Mouse (Mus musculus): Measurements from ENCODE around the gene Kcna5. TPM values are rescaled to one million over a fixed set of nuclear protein-coding genes. Genes with fewer than 3 reads are reported as not detected.

Gene Kcna5
- total RNA-seq (2014; rRNA removed) (under 0.01 TPM in 1 of 2 replicates, not detected in the other), polyA plus RNA-seq (2012; rRNA removed) (not detected in 2 replicates)

DNA sequence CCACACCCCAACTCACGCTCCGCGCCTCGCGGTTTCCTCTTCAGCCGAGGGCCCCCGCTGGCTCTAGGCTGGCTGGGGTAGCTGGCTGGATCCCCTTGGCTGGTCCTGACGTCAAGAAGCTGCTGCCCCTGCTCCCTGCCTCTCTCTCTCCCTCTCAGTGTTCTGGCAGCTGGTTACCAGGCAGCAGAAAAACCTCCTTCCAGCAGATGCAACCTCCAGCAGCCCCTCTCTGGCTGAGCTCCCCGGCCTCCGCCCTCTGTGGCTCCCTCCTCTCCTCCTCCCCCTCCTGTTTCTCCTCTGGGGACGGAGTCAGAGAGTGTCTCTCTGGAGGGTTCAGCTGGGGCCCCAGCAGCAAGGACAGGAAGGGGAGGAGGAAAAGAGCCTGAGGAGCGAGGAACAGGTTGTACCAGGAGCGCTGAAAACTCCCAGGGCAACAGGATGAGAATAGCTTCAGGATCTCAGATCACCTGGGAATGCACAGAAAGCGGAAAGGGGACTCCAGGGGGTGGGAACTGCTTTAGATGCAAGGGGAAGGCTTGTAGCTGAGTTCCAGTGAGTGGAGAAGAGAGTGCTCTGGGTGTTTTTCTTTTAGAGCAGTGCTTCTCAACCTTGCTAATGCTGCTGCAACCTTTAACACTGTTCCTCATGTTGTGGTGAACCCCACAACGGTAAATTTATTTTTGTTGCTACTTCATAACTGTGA lies at the start of gene Kcna5:
Gene Kcna5, minus strand, starts transcription at position 205 of the 703 bp plus-strand sequence.
- no peaks in the 10 kb centered on the region for H3K79me2 ChIP-seq (ENCODE audit: control insufficient read depth, insufficient read depth, low read length)
- H3K36me3 ChIP-seq (ENCODE audit: control insufficient read depth, insufficient read depth, low read length), result no peaks in the 10 kb centered on the region
- no peak within 1 kb of the TSS for H3K9ac ChIP-seq (ENCODE audit: low read depth, low read length)
- DNase-seq (ENCODE audit: extremely low read depth, low read depth, low spot score), result no peak
- no peaks in the 10 kb centered on the region for H3K4me1 ChIP-seq (ENCODE audit: control insufficient read depth, insufficient read depth, low read length)
- peak within 1 kb of the TSS; percentile 1; the same call in 1 of the 2 replicates for H3K4me3 ChIP-seq (ENCODE audit: insufficient read depth, low read depth, low read length)
- no peaks in the 10 kb centered on the region; the same call in 1 of the 2 replicates for H3K27me3 ChIP-seq (ENCODE audit: control insufficient read depth, insufficient read depth, low read length)
- no peak within 1 kb of the TSS for H3K27ac ChIP-seq (replicated peaks; ENCODE audit: insufficient read depth, low read depth, low read length)
- TF ChIP-seq POLR2A (IDR thresholded peaks at IDR 0.05; ENCODE audit: extremely low read depth, insufficient read depth, low read length), result no peak
- no peak for TF ChIP-seq CTCF (IDR thresholded peaks at IDR 0.05; ENCODE audit: low read depth, low read length)
- WGBS, result 3% methylated on average over 15 of the region's 15 CpGs

DNA sequence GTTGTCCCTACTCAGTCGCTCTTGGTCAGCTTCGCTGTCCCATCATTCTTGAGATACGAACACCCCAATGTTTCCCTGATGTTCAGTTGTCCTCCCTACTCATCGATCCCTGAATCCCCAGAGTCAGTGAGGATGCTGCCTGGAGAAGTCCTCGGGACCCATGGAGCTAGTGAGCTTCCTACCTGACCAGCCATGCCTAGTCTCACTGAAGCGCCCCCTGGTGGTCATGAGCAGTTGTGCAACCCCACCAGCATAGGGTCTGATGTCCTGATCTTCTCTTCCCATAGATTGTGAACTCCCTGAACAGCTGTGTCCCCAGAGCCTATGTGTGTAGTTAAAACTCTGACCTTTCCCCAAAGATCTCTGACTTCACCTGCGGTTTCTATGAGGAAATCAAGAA lies 47.9 kb upstream of the Kcna5 start:
- no peaks in the 10 kb centered on the region for H3K79me2 ChIP-seq (ENCODE audit: control insufficient read depth, insufficient read depth, low read length)
- no peak overlapping the region for H3K4me3 ChIP-seq (ENCODE audit: insufficient read depth, low read depth, low read length)
- TF ChIP-seq POLR2A (IDR thresholded peaks at IDR 0.05; ENCODE audit: extremely low read depth, insufficient read depth, low read length), result no peak
- peak; percentile 77 for TF ChIP-seq CTCF (IDR thresholded peaks at IDR 0.05; ENCODE audit: low read depth, low read length)
- 63% methylated on average over 7 of the region's 7 CpGs for WGBS
- no peak overlapping the region for H3K27ac ChIP-seq (replicated peaks; ENCODE audit: insufficient read depth, low read depth, low read length)
- H3K4me1 ChIP-seq (ENCODE audit: control insufficient read depth, insufficient read depth, low read length), result no peaks in the 10 kb centered on the region
- H3K36me3 ChIP-seq (ENCODE audit: control insufficient read depth, insufficient read depth, low read length), result no peaks in the 10 kb centered on the region
- H3K9ac ChIP-seq (ENCODE audit: low read depth, low read length), result no peak overlapping the region
- H3K27me3 ChIP-seq (ENCODE audit: control insufficient read depth, insufficient read depth, low read length), result no peaks in the 10 kb centered on the region
- peak; percentile 3 for DNase-seq (ENCODE audit: extremely low read depth, low read depth, low spot score)

DNA sequence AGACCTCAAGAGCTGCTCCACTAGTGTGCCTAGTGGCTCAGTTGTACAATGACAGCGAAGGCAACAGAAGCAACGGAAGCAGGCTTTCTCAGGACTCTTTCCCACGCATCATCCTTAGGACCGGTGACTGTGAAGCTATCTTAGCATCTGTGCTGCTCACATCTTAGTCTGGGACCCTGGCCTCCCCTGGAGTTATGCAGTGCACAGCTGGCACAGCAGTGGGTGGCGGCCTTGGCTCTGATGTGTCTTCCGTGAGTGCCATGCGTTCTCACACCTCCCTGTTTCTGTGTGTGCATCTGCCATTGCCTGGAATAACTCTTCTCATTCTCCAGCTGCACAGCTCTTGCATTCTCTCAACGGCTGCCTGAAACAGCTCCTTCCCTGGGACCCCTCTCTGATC lies 46.4 kb upstream of the Kcna5 start:
- no peaks in the 10 kb centered on the region for H3K36me3 ChIP-seq (ENCODE audit: control insufficient read depth, insufficient read depth, low read length)
- no peak for DNase-seq (ENCODE audit: extremely low read depth, low read depth, low spot score)
- no peak overlapping the region for H3K9ac ChIP-seq (ENCODE audit: low read depth, low read length)
- H3K4me1 ChIP-seq (ENCODE audit: control insufficient read depth, insufficient read depth, low read length), result no peaks in the 10 kb centered on the region
- H3K79me2 ChIP-seq (ENCODE audit: control insufficient read depth, insufficient read depth, low read length), result no peaks in the 10 kb centered on the region
- no peak overlapping the region for H3K27ac ChIP-seq (replicated peaks; ENCODE audit: insufficient read depth, low read depth, low read length)
- no peak overlapping the region for H3K4me3 ChIP-seq (ENCODE audit: insufficient read depth, low read depth, low read length)
- H3K27me3 ChIP-seq (ENCODE audit: control insufficient read depth, insufficient read depth, low read length), result no peaks in the 10 kb centered on the region
- TF ChIP-seq CTCF (IDR thresholded peaks at IDR 0.05; ENCODE audit: low read depth, low read length), result no peak
- TF ChIP-seq POLR2A (IDR thresholded peaks at IDR 0.05; ENCODE audit: extremely low read depth, insufficient read depth, low read length), result no peak
- 75% methylated on average over 8 of the region's 8 CpGs for WGBS

DNA sequence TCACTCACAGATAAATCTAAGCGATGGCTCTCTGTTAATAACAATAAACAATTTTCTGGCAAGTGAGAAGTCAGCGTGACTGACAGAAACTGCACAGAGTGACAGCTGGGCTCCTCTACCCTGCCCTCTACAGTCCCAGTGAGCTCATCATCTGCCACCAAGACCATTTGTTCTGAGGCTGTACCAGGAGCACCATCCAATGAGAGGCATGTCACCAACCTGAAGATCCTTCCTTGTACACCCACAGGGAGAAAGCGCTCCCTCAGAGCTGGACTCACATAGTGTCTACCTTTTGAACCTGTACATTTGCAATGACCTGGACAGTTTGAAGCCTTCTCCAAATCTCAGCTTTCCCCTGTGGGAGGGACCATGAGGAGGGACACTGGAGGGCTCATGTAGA lies 45.4 kb upstream of the Kcna5 start:
- H3K27me3 ChIP-seq (ENCODE audit: control insufficient read depth, insufficient read depth, low read length), result no peaks in the 10 kb centered on the region
- H3K4me1 ChIP-seq (ENCODE audit: control insufficient read depth, insufficient read depth, low read length), result no peaks in the 10 kb centered on the region
- no peaks in the 10 kb centered on the region for H3K36me3 ChIP-seq (ENCODE audit: control insufficient read depth, insufficient read depth, low read length)
- H3K4me3 ChIP-seq (ENCODE audit: insufficient read depth, low read depth, low read length), result no peak overlapping the region
- no peak overlapping the region for H3K27ac ChIP-seq (replicated peaks; ENCODE audit: insufficient read depth, low read depth, low read length)
- H3K79me2 ChIP-seq (ENCODE audit: control insufficient read depth, insufficient read depth, low read length), result no peaks in the 10 kb centered on the region
- no peak for DNase-seq (ENCODE audit: extremely low read depth, low read depth, low spot score)
- WGBS, result 89% methylated on average over 3 of the region's 3 CpGs
- no peak for TF ChIP-seq POLR2A (IDR thresholded peaks at IDR 0.05; ENCODE audit: extremely low read depth, insufficient read depth, low read length)
- no peak for TF ChIP-seq CTCF (IDR thresholded peaks at IDR 0.05; ENCODE audit: low read depth, low read length)
- H3K9ac ChIP-seq (ENCODE audit: low read depth, low read length), result no peak overlapping the region

DNA sequence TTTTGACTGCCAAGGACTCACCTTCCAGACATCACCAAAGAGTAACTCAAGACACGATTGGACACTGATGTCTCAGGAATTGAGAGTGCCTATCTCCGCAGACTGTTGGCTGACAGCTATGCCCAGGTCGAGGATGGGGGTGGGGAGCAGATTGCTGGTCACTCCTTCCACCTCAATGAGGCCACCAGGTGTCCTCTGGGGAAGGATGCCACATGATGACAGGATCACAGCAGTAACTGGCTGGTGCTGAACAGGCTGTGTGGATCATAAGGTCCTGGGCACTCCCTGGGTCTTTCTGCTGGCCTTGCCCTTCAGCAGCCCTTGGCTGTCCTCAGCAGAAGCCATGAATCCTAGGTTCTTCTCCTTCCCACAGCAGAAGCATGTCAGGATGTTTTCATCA lies 42.2 kb upstream of the Kcna5 start:
- Histone ChIP-seq H3K79me2 (ENCODE audit: control insufficient read depth, insufficient read depth, low read length) (no peaks in the 10 kb centered on the region), H3K4me3 (ENCODE audit: insufficient read depth, low read depth, low read length) (no peak overlapping the region), H3K36me3 (ENCODE audit: control insufficient read depth, insufficient read depth, low read length) (no peaks in the 10 kb centered on the region), H3K4me1 (ENCODE audit: control insufficient read depth, insufficient read depth, low read length) (no peaks in the 10 kb centered on the region), H3K9ac (ENCODE audit: low read depth, low read length) (no peak overlapping the region), H3K27ac (replicated peaks; ENCODE audit: insufficient read depth, low read depth, low read length) (no peak overlapping the region), H3K27me3 (ENCODE audit: control insufficient read depth, insufficient read depth, low read length) (no peaks in the 10 kb centered on the region)
- 66% methylated on average over 3 of the region's 3 CpGs for whole genome bisulfite sequencing
- no peak for DNase-seq (ENCODE audit: extremely low read depth, low read depth, low spot score)
- TF ChIP-seq CTCF (IDR thresholded peaks at IDR 0.05; ENCODE audit: low read depth, low read length) (no peak), POLR2A (IDR thresholded peaks at IDR 0.05; ENCODE audit: extremely low read depth, insufficient read depth, low read length) (no peak)

DNA sequence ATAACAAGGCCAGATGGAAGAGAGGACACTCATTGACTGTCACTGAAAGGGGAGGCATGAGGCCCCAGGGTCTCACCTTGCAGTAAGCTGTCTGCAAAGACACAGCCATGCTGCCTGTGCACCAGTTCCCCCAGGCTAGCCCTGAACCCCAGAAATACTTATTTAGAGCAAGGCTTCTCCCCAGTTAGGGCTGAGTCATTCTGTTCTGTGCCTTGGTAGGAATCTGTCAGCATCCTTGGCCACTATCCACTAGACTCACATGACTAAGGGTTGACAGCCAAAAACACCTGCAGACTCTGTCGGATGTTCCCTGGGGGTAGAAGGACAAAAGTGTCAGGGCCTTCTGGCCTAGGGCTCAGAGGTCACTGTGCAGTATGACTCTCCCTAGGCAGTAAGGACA lies 41.4 kb upstream of the Kcna5 start:
- TF ChIP-seq CTCF (IDR thresholded peaks at IDR 0.05; ENCODE audit: low read depth, low read length), result no peak
- TF ChIP-seq POLR2A (IDR thresholded peaks at IDR 0.05; ENCODE audit: extremely low read depth, insufficient read depth, low read length), result no peak
- Histone ChIP-seq H3K4me3 (ENCODE audit: insufficient read depth, low read depth, low read length) (no peak overlapping the region), H3K79me2 (ENCODE audit: control insufficient read depth, insufficient read depth, low read length) (no peaks in the 10 kb centered on the region), H3K27me3 (ENCODE audit: control insufficient read depth, insufficient read depth, low read length) (no peaks in the 10 kb centered on the region), H3K9ac (ENCODE audit: low read depth, low read length) (no peak overlapping the region), H3K27ac (replicated peaks; ENCODE audit: insufficient read depth, low read depth, low read length) (no peak overlapping the region), H3K36me3 (ENCODE audit: control insufficient read depth, insufficient read depth, low read length) (no peaks in the 10 kb centered on the region), H3K4me1 (ENCODE audit: control insufficient read depth, insufficient read depth, low read length) (no peaks in the 10 kb centered on the region)
- WGBS, result 43% methylated on average over 1 of the region's 1 CpGs
- no peak for DNase-seq (ENCODE audit: extremely low read depth, low read depth, low spot score)

Data from liver, adult 2 months (tissue).